Comparison of ENCODE assay signal across 9 mouse cellular contexts in genomic region chr2:165852453-165852852, GRCm38 (mm10). TPM values are rescaled to one million over a fixed set of nuclear protein-coding genes. Genes with fewer than 3 reads are reported as not detected.
A peak's percentile ranks its signal among the peaks of the same experiment; 100 is the strongest.
DNase-seq lines count a peak whose midpoint lies in the region; ATAC-seq and TF ChIP-seq lines count a peak whose summit lies in the region.
"Had no signal": no experiment of that assay in that cellular context is flagged by ENCODE, and none has a peak within 500 bp of the region (broad histone marks: within the 10 kb centered on the region; RNA-seq: fewer than 3 reads in every experiment).

No protein-coding gene starts in this region.

- H3K27ac ChIP-seq in heart, embryonic 10.5 days, result peak overlapping the region; percentile 73
- peak overlapping the region; percentile 60 for H3K27ac ChIP-seq in liver, postnatal 0 days (ENCODE audit: low read depth)

- no peak for ATAC-seq in liver, postnatal 0 days
- ATAC-seq: forebrain, postnatal 0 days had no signal

- peak; percentile 53 for TF ChIP-seq CTCF in liver, postnatal 0 days (IDR thresholded peaks at IDR 0.05; ENCODE audit: low read depth)

- DNase-seq in cerebellum, adult 11-12 months, result peak; percentile 62
- DNase-seq in cerebellum, postnatal 25 days, result no peak
- DNase-seq in 416B (ENCODE audit: low read depth), result peak; percentile 90
- DNase-seq in heart, embryonic 10.5 days (ENCODE audit: low spot score), result no peak
- DNase-seq in liver, postnatal 0 days, result peak; percentile 49
- DNase-seq in embryo, embryonic 10.5 days (ENCODE audit: low spot score), result no peak
- no peak for DNase-seq in urinary bladder, postnatal 14 days (ENCODE audit: low spot score)
- DNase-seq in left cerebral cortex, adult 18-20 months (ENCODE audit: low spot score in 2 of 2), result no peak
- DNase-seq: forebrain, postnatal 0 days had no signal

- H3K4me2 ChIP-seq in liver, postnatal 0 days (ENCODE audit: low read depth, low read length), result no peak overlapping the region

- peaks cover 87% of the 10 kb centered on the region for H3K4me1 ChIP-seq in heart, embryonic 10.5 days
- H3K4me1 ChIP-seq in liver, postnatal 0 days (ENCODE audit: insufficient read depth), result peaks cover 47% of the 10 kb centered on the region

- H3K9me3 ChIP-seq in heart, embryonic 10.5 days, result no peaks in the 10 kb centered on the region
- H3K9me3 ChIP-seq in liver, postnatal 0 days (ENCODE audit: low read length), result no peaks in the 10 kb centered on the region

- no peak overlapping the region for H3K9ac ChIP-seq in liver, postnatal 0 days (replicated peaks)
- H3K9ac ChIP-seq: forebrain, postnatal 0 days had no signal

- peaks cover 43% of the 10 kb centered on the region for H3K36me3 ChIP-seq in heart, embryonic 10.5 days
- H3K36me3 ChIP-seq in liver, postnatal 0 days (replicated peaks; ENCODE audit: insufficient read depth, low read length), result peaks cover 22% of the 10 kb centered on the region

- no peaks in the 10 kb centered on the region for H3K27me3 ChIP-seq in heart, embryonic 10.5 days (ENCODE audit: insufficient read depth, poor library complexity, severe bottlenecking)
- no peaks in the 10 kb centered on the region for H3K27me3 ChIP-seq in liver, postnatal 0 days (ENCODE audit: insufficient read depth, low read length)

- no peak overlapping the region for H3K4me3 ChIP-seq in heart, embryonic 10.5 days
- no peak overlapping the region for H3K4me3 ChIP-seq in liver, postnatal 0 days (ENCODE audit: low read depth, low read length)

- WGBS in heart, embryonic 10.5 days, result 64% methylated on average over 11 of the region's 11 CpGs
- WGBS in liver, postnatal 0 days (ENCODE audit: insufficient replicate concordance), result 64% methylated on average over 11 of the region's 11 CpGs

- TF ChIP-seq EP300 in liver, postnatal 0 days (IDR thresholded peaks at IDR 0.05; ENCODE audit: low read depth), result no peak

RNA-seq across cellular contexts. Expression of gene Zmynd8, which starts 46.4 kb away (rescaled TPM):
- polyA plus RNA-seq in heart, embryonic 10.5 days (2016; fragmentation: Nextera tagmentation; extraction: Ambion mirVana), result 57.1 and 58.5 TPM in 2 replicates
- polyA plus RNA-seq in liver, postnatal 0 days (2015; fragmentation: Nextera tagmentation; extraction: Ambion mirVana), result 16.9 and 21.9 TPM in 2 replicates
- 100 to 1,000 TPM; 150 to 151 TPM for total RNA-seq in left cerebral cortex, adult 18-20 months (2021)

Comparison
In these comparisons a context has a peak if more than half of its experiments do, and no peak if none do; other contexts are left out.
1. DNase-seq: peak in cerebellum, adult 11-12 months (single experiment), 416B (single experiment) and liver, postnatal 0 days (single experiment); none in cerebellum, postnatal 25 days (0 of 2), heart, embryonic 10.5 days (single experiment), embryo, embryonic 10.5 days (single experiment), urinary bladder, postnatal 14 days (single experiment) and left cerebral cortex, adult 18-20 months (0 of 2).